Mouse (Mus musculus): ENCODE data around the gene Gorasp1.

Gene Gorasp1

GRCm38 (mm10) chr9:119972582-119972981, 35.2 kb upstream of the Gorasp1 start:
- DNase-seq (ENCODE audit: low read depth, low spot score) = no peak

- no peak for DNase-seq (ENCODE audit: low read depth, low spot score)
Observed at GRCm38 (mm10) chr9:119972166-119972565, 34.8 kb upstream of the Gorasp1 start.

GRCm38 (mm10) chr9:119970763-119971656, 33.6 kb upstream of the Gorasp1 start:
- no peak for DNase-seq (ENCODE audit: low read depth, low spot score)

- DNase-seq (ENCODE audit: low read depth, low spot score) = peak; percentile 51
Observed at GRCm38 (mm10) chr9:119970221-119970620, 32.9 kb upstream of the Gorasp1 start.

GRCm38 (mm10) chr9:119969811-119970210, 32.4 kb upstream of the Gorasp1 start:
- no peak for DNase-seq (ENCODE audit: low read depth, low spot score)

GRCm38 (mm10) chr9:119966221-119966910, 29.0 kb upstream of the Gorasp1 start:
- no peak for DNase-seq (ENCODE audit: low read depth, low spot score)

GRCm38 (mm10) chr9:119965186-119965585, 27.8 kb upstream of the Gorasp1 start:
- no peak for DNase-seq (ENCODE audit: low read depth, low spot score)

- DNase-seq (ENCODE audit: low read depth, low spot score) = no peak
Observed at GRCm38 (mm10) chr9:119964206-119964605, 26.8 kb upstream of the Gorasp1 start.

GRCm38 (mm10) chr9:119962987-119963667, 25.8 kb upstream of the Gorasp1 start:
- DNase-seq (ENCODE audit: low read depth, low spot score) = peak; percentile 82

- no peak for DNase-seq (ENCODE audit: low read depth, low spot score)
Observed at GRCm38 (mm10) chr9:119962216-119962615, 24.9 kb upstream of the Gorasp1 start.

- DNase-seq (ENCODE audit: low read depth, low spot score) = no peak
Observed at GRCm38 (mm10) chr9:119958835-119959234, 21.5 kb upstream of the Gorasp1 start.

- no peak for DNase-seq (ENCODE audit: low read depth, low spot score)
Observed at GRCm38 (mm10) chr9:119951388-119951787, 14.0 kb upstream of the Gorasp1 start.

- DNase-seq (ENCODE audit: low read depth, low spot score) = no peak
Observed at GRCm38 (mm10) chr9:119950434-119950833, 13.1 kb upstream of the Gorasp1 start.

GRCm38 (mm10) chr9:119948804-119949203, 11.4 kb upstream of the Gorasp1 start:
- no peak for DNase-seq (ENCODE audit: low read depth, low spot score)

- peak; percentile 43 for DNase-seq (ENCODE audit: low read depth, low spot score)
Observed at GRCm38 (mm10) chr9:119945173-119945900, 8.0 kb upstream of the Gorasp1 start.

GRCm38 (mm10) chr9:119943326-119943725, 6.0 kb upstream of the Gorasp1 start:
- no peak for DNase-seq (ENCODE audit: low read depth, low spot score)

GRCm38 (mm10) chr9:119941861-119942260, 4.5 kb upstream of the Gorasp1 start:
- DNase-seq (ENCODE audit: low read depth, low spot score) = no peak

GRCm38 (mm10) chr9:119941407-119941806, 4.0 kb upstream of the Gorasp1 start:
- no peak for DNase-seq (ENCODE audit: low read depth, low spot score)

- no peak for DNase-seq (ENCODE audit: low read depth, low spot score)
Observed at GRCm38 (mm10) chr9:119939646-119940045, 2.3 kb upstream of the Gorasp1 start.

GRCm38 (mm10) chr9:119938496-119938895, 1.1 kb upstream of the Gorasp1 start:
- DNase-seq (ENCODE audit: low read depth, low spot score) = peak; percentile 86

GRCm38 (mm10) chr9:119933675-119934074, 3.7 kb downstream of the Gorasp1 start:
- no peak for DNase-seq (ENCODE audit: low read depth, low spot score)
